ENCODE assay signal across 7 mouse cellular contexts in the genomic region with DNA sequence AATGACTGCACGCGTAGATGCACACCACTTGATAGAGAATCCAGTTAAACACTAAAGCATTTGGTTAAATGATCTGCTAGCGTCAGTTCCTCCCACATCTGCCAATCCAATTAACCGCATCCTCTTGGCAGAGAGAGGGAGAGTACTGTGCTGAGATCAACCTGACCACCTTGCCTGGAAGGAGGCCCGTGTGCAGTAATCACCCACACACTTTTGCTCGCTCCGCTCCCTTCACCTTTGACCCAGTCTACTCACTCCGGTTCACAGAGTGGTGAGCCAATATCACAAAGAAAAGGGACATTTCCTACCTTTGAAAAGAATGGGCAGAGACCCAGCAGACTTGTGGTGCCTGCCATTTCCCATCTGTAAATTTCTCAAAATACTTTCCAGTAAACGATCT.
A peak's percentile ranks its signal among the peaks of the same experiment; 100 is the strongest.
DNase-seq lines count a peak whose midpoint lies in the region; ATAC-seq lines count a peak whose summit lies in the region.

No protein-coding gene starts in this region.

- DNase-seq in Muller cell, postnatal 12 days (ENCODE audit: inconsistent ontology term), result peak; percentile 65
- DNase-seq in gonadal fat pad, adult 2 months (ENCODE audit: low read depth), result peak; percentile 17
- DNase-seq in induced T-regulatory cell, adult 2 months (ENCODE audit: low read depth), result peak; percentile 79
- peak; percentile 56 for DNase-seq in lung, postnatal 25 days (ENCODE audit: low spot score)
- DNase-seq in left cerebral cortex, adult 11 months (ENCODE audit: low spot score), result no peak

- H3K9me3 ChIP-seq in hindbrain, embryonic 12.5 days (replicated peaks), result no peaks in the 10 kb centered on the region
- H3K9me3 ChIP-seq in intestine, embryonic 15.5 days, result no peaks in the 10 kb centered on the region

- WGBS in hindbrain, embryonic 12.5 days, result 69% methylated on average over 9 of the region's 9 CpGs
- 78% methylated on average over 9 of the region's 9 CpGs for WGBS in intestine, embryonic 15.5 days

- no peak overlapping the region for H3K4me2 ChIP-seq in hindbrain, embryonic 12.5 days (replicated peaks)
- H3K4me2 ChIP-seq in intestine, embryonic 15.5 days (replicated peaks), result no peak overlapping the region

- H3K4me3 ChIP-seq in hindbrain, embryonic 12.5 days, result no peak overlapping the region
- H3K4me3 ChIP-seq in intestine, embryonic 15.5 days (replicated peaks), result no peak overlapping the region

- no peak overlapping the region for H3K9ac ChIP-seq in hindbrain, embryonic 12.5 days
- no peak overlapping the region for H3K9ac ChIP-seq in intestine, embryonic 15.5 days

- ATAC-seq in hindbrain, embryonic 12.5 days (ENCODE audit: low FRiP score), result no peak
- ATAC-seq in intestine, embryonic 15.5 days, result no peak

- H3K36me3 ChIP-seq in hindbrain, embryonic 12.5 days, result no peaks in the 10 kb centered on the region
- no peaks in the 10 kb centered on the region for H3K36me3 ChIP-seq in intestine, embryonic 15.5 days

- H3K4me1 ChIP-seq in hindbrain, embryonic 12.5 days, result peaks cover 7% of the 10 kb centered on the region
- H3K4me1 ChIP-seq in intestine, embryonic 15.5 days (replicated peaks), result no peaks in the 10 kb centered on the region

- H3K27me3 ChIP-seq in hindbrain, embryonic 12.5 days, result no peaks in the 10 kb centered on the region; the same call in 1 of the 2 replicates
- no peaks in the 10 kb centered on the region for H3K27me3 ChIP-seq in intestine, embryonic 15.5 days (replicated peaks)

- H3K27ac ChIP-seq in hindbrain, embryonic 12.5 days, result no peak overlapping the region
- no peak overlapping the region for H3K27ac ChIP-seq in intestine, embryonic 15.5 days
